Mouse (Mus musculus): ENCODE data around the gene Trim34b.
"Not testable (repeated sequence)": the region's sequence is repeated elsewhere in the genome, so short reads cannot be mapped to it uniquely, and the experiment has no call there.

Trim34b gene

GRCm38 (mm10) chr7:104329171-104329570 is at the start of gene Trim34b:
Gene Trim34b (plus strand): TSS chr7:104329471.
- not testable (repeated sequence) for DNase-seq

- DNase-seq: not testable (repeated sequence)
Observed at GRCm38 (mm10) chr7:104287576-104288443, 41.5 kb upstream of the Trim34b start, which contains the start of gene Trim5. Gene Trim5 (minus strand): TSS chr7:104288094.

GRCm38 (mm10) chr7:104290641-104291040 is 38.6 kb upstream of the Trim34b start:
- DNase-seq: no peak

- no peak for DNase-seq
Observed at GRCm38 (mm10) chr7:104291638-104292400, 37.5 kb upstream of the Trim34b start.

GRCm38 (mm10) chr7:104314796-104315353 is 14.4 kb upstream of the Trim34b start:
- no peak for DNase-seq

- DNase-seq: not testable (repeated sequence)
Observed at GRCm38 (mm10) chr7:104315369-104316080, 13.7 kb upstream of the Trim34b start, which contains the start of gene Trim12a. Gene Trim12a (minus strand): TSS chr7:104315466.

- no peak for DNase-seq
Observed at GRCm38 (mm10) chr7:104322028-104322427, 7.2 kb upstream of the Trim34b start.

- not testable (repeated sequence) for DNase-seq
Observed at GRCm38 (mm10) chr7:104335547-104335946, 6.3 kb downstream of the Trim34b start.

GRCm38 (mm10) chr7:104340744-104341143 is 11.5 kb downstream of the Trim34b start:
- DNase-seq: not testable (repeated sequence)

- not testable (repeated sequence) for DNase-seq
Observed at GRCm38 (mm10) chr7:104348043-104348442, 18.8 kb downstream of the Trim34b start.

GRCm38 (mm10) chr7:104352717-104353599 is 23.7 kb downstream of the Trim34b start, which contains the start of gene Trim12c:
Gene Trim12c (minus strand): TSS chr7:104353362.
- DNase-seq: no peak

GRCm38 (mm10) chr7:104353600-104353967 is 24.3 kb downstream of the Trim34b start:
- no peak for DNase-seq

- no peak for DNase-seq
Observed at GRCm38 (mm10) chr7:104366339-104366738, 37.1 kb downstream of the Trim34b start.

GRCm38 (mm10) chr7:104369736-104370414 is 40.6 kb downstream of the Trim34b start, which contains the start of gene Trim30b:
Gene Trim30b (minus strand): TSS chr7:104369884.
- no peak for DNase-seq

Data from cerebellum, adult 8-10 months (tissue).